Mouse (Mus musculus): ENCODE measurements around the gene Aprt. TPM values are rescaled to one million over a fixed set of nuclear protein-coding genes. Genes with fewer than 3 reads are reported as not detected.
A peak's percentile ranks its signal among the peaks of the same experiment; 100 is the strongest.

Aprt gene
- total RNA-seq, 2 experiments from 2014 or later, result 80.3 to 89.9 TPM

GRCm38 (mm10) chr8:122569329-122569728 lies 7.4 kb downstream of the Aprt start:
- intact Hi-C loops (cut with DNase I), result no loop called here
- no peak for DNase-seq (ENCODE audit: extremely low spot score in 1 of 2, low spot score in 2 of 2)

GRCm38 (mm10) chr8:122568881-122569309 lies 7.8 kb downstream of the Aprt start:
- intact Hi-C loops (cut with DNase I), result no loop called here
- no peak for DNase-seq (ENCODE audit: extremely low spot score in 1 of 2, low spot score in 2 of 2)

GRCm38 (mm10) chr8:122568109-122568504 lies 8.6 kb downstream of the Aprt start:
- intact Hi-C loops (cut with DNase I), result no loop called here
- no peak for DNase-seq (ENCODE audit: extremely low spot score in 1 of 2, low spot score in 2 of 2)

- DNase-seq (ENCODE audit: extremely low spot score in 1 of 2, low spot score in 2 of 2), result peak; percentile 93 to 97
- intact Hi-C loops (cut with DNase I), result no loop called here
Observed at GRCm38 (mm10) chr8:122567361-122568108, 9.2 kb downstream of the Aprt start, which contains the start of gene Cdt1. TSS of gene Cdt1 (plus strand) at chr8:122568015.

- DNase-seq (ENCODE audit: extremely low spot score in 1 of 2, low spot score in 2 of 2), result no peak
- intact Hi-C loops (cut with DNase I), result no loop called here
Observed at GRCm38 (mm10) chr8:122566766-122567165, 9.9 kb downstream of the Aprt start.

- intact Hi-C loops (cut with DNase I), result no loop called here
- no peak for DNase-seq (ENCODE audit: extremely low spot score in 1 of 2, low spot score in 2 of 2)
Observed at GRCm38 (mm10) chr8:122564363-122565352, 12.1 kb downstream of the Aprt start.

- no peak for DNase-seq (ENCODE audit: extremely low spot score in 1 of 2, low spot score in 2 of 2)
- intact Hi-C loops (cut with DNase I), result no loop called here
Observed at GRCm38 (mm10) chr8:122561199-122561598, 15.5 kb downstream of the Aprt start.

GRCm38 (mm10) chr8:122558671-122559349 lies 17.9 kb downstream of the Aprt start:
- intact Hi-C loops (cut with DNase I), result no loop called here
- DNase-seq (ENCODE audit: extremely low spot score in 1 of 2, low spot score in 2 of 2), result no peak

GRCm38 (mm10) chr8:122557248-122558038 lies 19.3 kb downstream of the Aprt start:
- no peak for DNase-seq (ENCODE audit: extremely low spot score in 1 of 2, low spot score in 2 of 2)
- intact Hi-C loops (cut with DNase I), result no loop called here

GRCm38 (mm10) chr8:122556030-122557009 lies 20.4 kb downstream of the Aprt start:
- DNase-seq (ENCODE audit: extremely low spot score in 1 of 2, low spot score in 2 of 2), result peak in 1 of 2 experiments; percentile 80
- intact Hi-C loops (cut with DNase I), result no loop called here

- intact Hi-C loops (cut with DNase I), result no loop called here
- DNase-seq (ENCODE audit: extremely low spot score in 1 of 2, low spot score in 2 of 2), result peak; percentile 67 to 75
Observed at GRCm38 (mm10) chr8:122554786-122555185, 21.9 kb downstream of the Aprt start.

GRCm38 (mm10) chr8:122551265-122552051 lies 25.3 kb downstream of the Aprt start, which contains the start of gene Piezo1:
TSS of gene Piezo1 (minus strand) at chr8:122551329.
- peak; percentile 60 to 92 for DNase-seq (ENCODE audit: extremely low spot score in 1 of 2, low spot score in 2 of 2)
- intact Hi-C loops (cut with DNase I), result loop anchor here (1.0 kb wide), 1 partner anchor 50 kb away; no protein-coding TSS in a partner anchor

GRCm38 (mm10) chr8:122550995-122551264 lies 25.8 kb downstream of the Aprt start:
- intact Hi-C loops (cut with DNase I), result loop anchor here (1.0 kb wide), 1 partner anchor 50 kb away; no protein-coding TSS in a partner anchor

GRCm38 (mm10) chr8:122550234-122550994 lies 26.3 kb downstream of the Aprt start:
- intact Hi-C loops (cut with DNase I), result no loop called here
- peak in 1 of 2 experiments; percentile 70 for DNase-seq (ENCODE audit: extremely low spot score in 1 of 2, low spot score in 2 of 2)

More at GRCm38 (mm10) chr8:122550995-122551264, 25.8 kb downstream of the Aprt start:
- no peak for DNase-seq (ENCODE audit: extremely low spot score in 1 of 2, low spot score in 2 of 2)

GRCm38 (mm10) chr8:122548891-122549439 lies 27.7 kb downstream of the Aprt start:
- intact Hi-C loops (cut with DNase I), result no loop called here
- DNase-seq (ENCODE audit: extremely low spot score in 1 of 2, low spot score in 2 of 2), result no peak

Measured in left cerebral cortex, postnatal 10 days (tissue).